Mouse (Mus musculus): ENCODE data around the gene Nt5c. TPM values are rescaled to one million over a fixed set of nuclear protein-coding genes. Genes with fewer than 3 reads are reported as not detected.
"Not testable (repeated sequence)": the region's sequence is repeated elsewhere in the genome, so short reads cannot be mapped to it uniquely, and the experiment has no call there.

Nt5c gene
- total and polyA plus RNA-seq, 3 experiments: 99.3 to 102 TPM; not detected in 1

- H3K4me1 ChIP-seq (ENCODE audit: control insufficient read depth in 1 of 2, insufficient read depth in 2 of 2, low read length in 2 of 2): peaks cover 0 to 11% of the 10 kb centered on the region in 2 experiments; a peak in 3 of 4 replicates
- TF ChIP-seq CHD1 (IDR thresholded peaks at IDR 0.05; ENCODE audit: low read depth, low read length) (no peak), ZC3H11A (IDR thresholded peaks at IDR 0.05; ENCODE audit: low read depth, low read length) (no peak), POLR2AphosphoS2 (IDR thresholded peaks at IDR 0.05; ENCODE audit: low read length) (no peak), USF1 (IDR thresholded peaks at IDR 0.05; ENCODE audit: low read depth, low read length) (no peak)
These were observed 11.0 kb upstream of the Nt5c start for GRCm38 (mm10) chr11:115502636-115503035.

GRCm38 (mm10) chr11:115496559-115496958, 4.9 kb upstream of the Nt5c start:
- peaks cover 0 to 22% of the 10 kb centered on the region in 2 experiments; a peak in 2 of 4 replicates for H3K36me3 ChIP-seq (ENCODE audit: control insufficient read depth in 1 of 2, insufficient read depth in 2 of 2, low read length in 2 of 2)
- H3K4me3 ChIP-seq (ENCODE audit: control insufficient read depth in 1 of 2, insufficient read depth in 1 of 2, low read depth in 2 of 2, low read length in 2 of 2); H3K4me1 ChIP-seq (ENCODE audit: control insufficient read depth in 1 of 2, insufficient read depth in 2 of 2, low read length in 2 of 2); H3K9me3 ChIP-seq (replicated peaks; ENCODE audit: insufficient read depth, low read length); H3K9ac ChIP-seq (ENCODE audit: control insufficient read depth, low read depth, low read length, poor library complexity, severe bottlenecking); H3K27ac ChIP-seq (ENCODE audit: control insufficient read depth, low read depth, low read length); DNase-seq (ENCODE audit: low read depth, low spot score); H3K79me2 ChIP-seq (ENCODE audit: control insufficient read depth, insufficient read depth, low read length, poor library complexity); H3K27me3 ChIP-seq (ENCODE audit: control insufficient read depth in 1 of 2, insufficient read depth in 2 of 2, low read length in 2 of 2): not testable (repeated sequence)
- TF ChIP-seq ZNF384 (IDR thresholded peaks at IDR 0.05; ENCODE audit: low read depth, low read length): peak; percentile 66; the same call in 1 of the 2 replicates

More at GRCm38 (mm10) chr11:115502636-115503035, 11.0 kb upstream of the Nt5c start:
- no peaks in the 10 kb centered on the region for H3K9me3 ChIP-seq (replicated peaks; ENCODE audit: insufficient read depth, low read length)
- no peaks in the 10 kb centered on the region for H3K27me3 ChIP-seq (ENCODE audit: control insufficient read depth in 1 of 2, insufficient read depth in 2 of 2, low read length in 2 of 2)
- H3K36me3 ChIP-seq (ENCODE audit: control insufficient read depth in 1 of 2, insufficient read depth in 2 of 2, low read length in 2 of 2): peaks cover 12 to 29% of the 10 kb centered on the region in 2 experiments
- no peak overlapping the region for H3K27ac ChIP-seq (ENCODE audit: control insufficient read depth, low read depth, low read length)
- peaks cover 44% of the 10 kb centered on the region for H3K79me2 ChIP-seq (ENCODE audit: control insufficient read depth, insufficient read depth, low read length, poor library complexity)
- no peak overlapping the region for H3K4me3 ChIP-seq (ENCODE audit: control insufficient read depth in 1 of 2, insufficient read depth in 1 of 2, low read depth in 2 of 2, low read length in 2 of 2)
- DNase-seq (ENCODE audit: low read depth, low spot score): no peak
- H3K9ac ChIP-seq (ENCODE audit: control insufficient read depth, low read depth, low read length, poor library complexity, severe bottlenecking): no peak overlapping the region

GRCm38 (mm10) chr11:115492387-115492786, 725 bp upstream of the Nt5c start:
- DNase-seq (ENCODE audit: low read depth, low spot score): peak; percentile 74
- peaks cover 13% of the 10 kb centered on the region for H3K79me2 ChIP-seq (ENCODE audit: control insufficient read depth, insufficient read depth, low read length, poor library complexity)
- H3K4me1 ChIP-seq (ENCODE audit: control insufficient read depth in 1 of 2, insufficient read depth in 2 of 2, low read length in 2 of 2): peaks cover 2 to 12% of the 10 kb centered on the region in 2 experiments; a peak in 3 of 4 replicates
- H3K27me3 ChIP-seq (ENCODE audit: control insufficient read depth in 1 of 2, insufficient read depth in 2 of 2, low read length in 2 of 2): no peaks in the 10 kb centered on the region
- no peaks in the 10 kb centered on the region for H3K9me3 ChIP-seq (replicated peaks; ENCODE audit: insufficient read depth, low read length)
- 0 out of 4 replicates have a peak, but pooled peaks cover 2 to 3% of the 10 kb centered on the region in 2 experiments for H3K36me3 ChIP-seq (ENCODE audit: control insufficient read depth in 1 of 2, insufficient read depth in 2 of 2, low read length in 2 of 2)
- H3K4me3 ChIP-seq (ENCODE audit: control insufficient read depth in 1 of 2, insufficient read depth in 1 of 2, low read depth in 2 of 2, low read length in 2 of 2): peak overlapping the region; percentile 78 to 83
- peak overlapping the region; percentile 59 for H3K27ac ChIP-seq (ENCODE audit: control insufficient read depth, low read depth, low read length)
- H3K9ac ChIP-seq (ENCODE audit: control insufficient read depth, low read depth, low read length, poor library complexity, severe bottlenecking): peak overlapping the region; percentile 74
- TF ChIP-seq NRF1 (IDR thresholded peaks at IDR 0.05; ENCODE audit: insufficient read depth, low read depth, low read length, poor library complexity, severe bottlenecking) (no peak), POLR2A (IDR thresholded peaks at IDR 0.05; ENCODE audit: control insufficient read depth in 1 of 2, insufficient read depth in 1 of 2, low read depth in 1 of 2, low read length in 2 of 2, poor library complexity in 1 of 2) (no peak), POLR2AphosphoS2 (IDR thresholded peaks at IDR 0.05; ENCODE audit: low read length) (no peak), SIN3A (IDR thresholded peaks at IDR 0.05; ENCODE audit: low read length) (peak; percentile 31; the same call in 1 of the 2 replicates), MXI1 (IDR thresholded peaks at IDR 0.05; ENCODE audit: low read depth, low read length) (peak; percentile 57), TBP (IDR thresholded peaks at IDR 0.05; ENCODE audit: low read depth, low read length) (no peak), ETS1 (IDR thresholded peaks at IDR 0.05; ENCODE audit: low read depth, low read length) (no peak), USF2 (IDR thresholded peaks at IDR 0.05; ENCODE audit: borderline replicate concordance in 1 of 2, insufficient read depth in 1 of 2, low read depth in 1 of 2, low read length in 2 of 2) (no peak), E2F4 (IDR thresholded peaks at IDR 0.05; ENCODE audit: borderline replicate concordance, low read depth, low read length) (no peak), ZMIZ1 (IDR thresholded peaks at IDR 0.05; ENCODE audit: low read depth, low read length) (no peak), MYC (IDR thresholded peaks at IDR 0.05; ENCODE audit: low read depth, low read length) (peak; percentile 64; the same call in 1 of the 2 replicates), MAZ (IDR thresholded peaks at IDR 0.05; ENCODE audit: low read depth, low read length) (no peak; the same call in 1 of the 2 replicates), BHLHE40 (IDR thresholded peaks at IDR 0.05; ENCODE audit: borderline replicate concordance, low read depth, low read length) (peak; percentile 59; the same call in 1 of the 2 replicates), MAFK (IDR thresholded peaks at IDR 0.05; ENCODE audit: borderline replicate concordance, low read depth, low read length) (no peak), POLR2AphosphoS5 (IDR thresholded peaks at IDR 0.05; ENCODE audit: borderline replicate concordance, low read depth, low read length) (no peak), JUND (IDR thresholded peaks at IDR 0.05; ENCODE audit: low read depth, low read length) (no peak), ZC3H11A (IDR thresholded peaks at IDR 0.05; ENCODE audit: low read depth, low read length) (no peak), MYB (IDR thresholded peaks at IDR 0.05; ENCODE audit: low read depth, low read length) (no peak), CHD1 (IDR thresholded peaks at IDR 0.05; ENCODE audit: low read depth, low read length) (no peak), HCFC1 (IDR thresholded peaks at IDR 0.05; ENCODE audit: low read depth, low read length) (no peak), ZKSCAN1 (IDR thresholded peaks at IDR 0.05; ENCODE audit: low read depth, low read length) (0 out of 2 replicates have a peak, but pooled peaks have one; percentile 48), TCF12 (IDR thresholded peaks at IDR 0.05; ENCODE audit: low read depth, low read length) (no peak), ZNF384 (IDR thresholded peaks at IDR 0.05; ENCODE audit: low read depth, low read length) (no peak)

Measured in MEL (cell line).